Mouse (Mus musculus) urinary bladder, postnatal 4 days (tissue): ENCODE results near the gene Prrg2.
A peak's percentile ranks its signal among the peaks of the same experiment; 100 is the strongest.
"Not testable (repeated sequence)": the region's sequence is repeated elsewhere in the genome, so short reads cannot be mapped to it uniquely, and the experiment has no call there.

Experiments used
- DNase-seq, 2 experiments: peaks; one replicate each; pipeline ENCODE4 v3.0.0; 2021 to 2022; ENCODE audit warnings: low spot score in 2 of 2

The Prrg2 gene

GRCm38 (mm10) chr7:45035631-45036030 is 26.8 kb downstream of the Prrg2 start:
- no peak for DNase-seq

DNA sequence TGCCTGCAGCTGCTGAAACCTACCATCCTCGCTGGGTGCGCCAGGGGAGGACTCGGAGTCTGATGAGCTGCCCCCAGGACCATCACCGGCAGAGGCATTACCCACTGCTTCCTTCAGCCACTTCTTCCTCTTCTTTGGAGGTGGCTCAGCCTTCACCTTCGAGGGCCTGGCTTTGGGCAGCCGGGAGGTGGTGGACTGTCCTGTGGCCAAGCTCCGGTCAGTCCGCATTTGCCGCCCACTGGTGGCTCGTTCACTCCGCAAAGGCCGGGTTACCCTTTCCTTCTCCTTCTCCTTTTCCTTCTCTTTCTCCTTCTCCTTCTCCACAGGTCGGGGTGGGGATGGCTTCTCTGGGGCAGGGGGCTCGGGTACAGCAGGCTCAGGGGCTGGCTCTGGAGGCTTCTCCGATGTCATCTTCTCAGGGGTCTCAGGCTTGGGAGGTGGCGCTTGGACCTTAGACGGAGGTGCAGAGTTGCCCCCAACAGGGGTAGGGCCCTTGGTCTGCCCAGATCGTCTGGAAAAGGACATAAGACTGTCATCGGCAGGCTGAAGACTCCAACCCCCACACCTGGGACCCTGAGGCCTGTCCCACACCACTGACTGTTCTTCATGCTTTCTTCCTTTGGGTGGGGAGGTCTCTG is 28.6 kb downstream of the Prrg2 start:
- DNase-seq = no peak

- no peak for DNase-seq
These were observed 31.6 kb downstream of the Prrg2 start for GRCm38 (mm10) chr7:45030857-45031256.

DNA sequence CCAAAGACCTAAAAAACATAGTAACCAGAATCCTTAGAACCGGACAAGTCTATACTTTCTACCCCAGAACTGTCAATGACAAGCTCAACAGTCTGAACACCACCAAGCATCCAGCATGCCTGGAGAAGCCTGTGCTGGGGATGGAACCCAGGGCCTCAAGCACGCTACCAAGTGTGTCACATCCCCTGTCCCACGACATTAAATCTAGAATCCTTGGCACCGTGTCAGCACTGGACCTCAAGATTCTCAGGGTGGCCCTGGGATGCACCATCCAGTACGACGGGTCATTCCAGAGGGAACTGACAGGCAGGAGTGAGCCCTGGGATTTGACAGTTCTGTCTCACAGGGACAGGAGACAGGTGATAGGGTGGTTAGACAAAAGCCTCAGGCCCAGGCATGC is 32.5 kb downstream of the Prrg2 start:
- DNase-seq = no peak

GRCm38 (mm10) chr7:45028351-45028750 is 34.1 kb downstream of the Prrg2 start:
- no peak for DNase-seq

GRCm38 (mm10) chr7:45027761-45028160 is 34.7 kb downstream of the Prrg2 start:
- no peak for DNase-seq

DNA sequence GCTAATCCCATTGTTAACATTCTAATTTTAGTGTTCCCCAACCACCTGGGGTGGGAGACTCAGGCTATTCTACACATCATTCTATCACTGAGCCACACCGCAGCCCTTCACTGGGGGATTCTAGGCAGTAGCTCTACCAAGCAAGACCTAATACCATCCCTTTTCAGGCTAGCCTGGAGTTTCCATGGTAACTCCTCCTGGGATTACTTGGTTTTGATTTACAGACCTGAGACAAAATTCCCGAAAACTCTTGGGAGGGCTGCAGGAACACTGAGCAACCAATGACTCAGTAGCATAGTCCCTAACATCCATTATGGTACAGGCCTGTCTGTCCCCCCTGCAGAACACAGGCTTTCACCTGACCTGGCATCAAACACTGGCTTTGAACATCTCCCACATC is 36.2 kb downstream of the Prrg2 start:
- no peak for DNase-seq

GRCm38 (mm10) chr7:45025601-45026220 is 36.8 kb downstream of the Prrg2 start:
- DNase-seq = no peak

- DNase-seq = no peak
These were observed 37.9 kb downstream of the Prrg2 start for GRCm38 (mm10) chr7:45024281-45025248.

DNA sequence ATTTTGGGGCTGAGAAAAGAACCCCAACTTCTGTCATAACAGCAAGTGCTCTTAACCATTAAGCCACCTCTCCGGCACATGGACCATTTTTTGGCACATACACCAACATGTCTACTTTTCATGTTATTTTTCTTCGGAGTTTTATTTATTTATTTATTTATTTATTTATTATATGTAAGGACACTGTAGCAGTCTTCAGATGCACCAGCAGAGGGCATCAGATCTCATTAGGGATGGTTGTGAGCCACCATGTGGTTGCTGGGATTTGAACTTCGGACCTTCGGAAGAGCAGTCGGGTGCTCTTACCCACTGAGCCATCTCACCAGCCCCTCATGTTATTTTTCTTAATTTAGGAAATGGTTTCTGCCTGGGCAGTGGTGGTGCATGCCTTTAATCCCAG is 38.8 kb downstream of the Prrg2 start:
- DNase-seq = not testable (repeated sequence)

GRCm38 (mm10) chr7:45020225-45020624 is 42.3 kb downstream of the Prrg2 start:
- DNase-seq = no peak

DNA sequence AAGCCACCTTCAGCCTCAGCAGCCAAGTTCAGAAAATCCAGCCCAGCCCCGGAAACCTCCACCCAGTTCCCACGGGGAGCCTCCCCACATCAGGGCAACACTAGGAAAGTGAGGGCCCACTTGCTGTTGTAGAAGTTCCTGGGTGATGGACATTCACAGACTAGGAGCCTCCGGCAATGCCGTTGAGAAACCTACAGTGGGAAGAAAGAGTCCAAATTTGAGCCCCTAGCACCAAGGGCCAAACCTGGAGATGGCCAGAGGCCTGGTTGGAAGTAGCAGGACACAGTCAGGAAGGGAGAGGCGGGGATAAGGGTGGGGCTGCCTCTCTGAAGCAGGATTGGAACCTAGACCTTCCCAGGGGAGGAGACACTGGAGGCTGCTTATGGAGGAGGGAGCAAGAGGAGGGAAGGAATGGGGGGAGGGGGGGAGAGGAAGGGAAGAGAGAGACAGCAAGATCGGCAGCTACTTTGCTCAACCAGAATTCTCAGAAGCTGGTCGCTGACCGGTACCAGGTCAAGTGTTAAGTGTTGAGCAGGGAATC is 43.4 kb downstream of the Prrg2 start:
- DNase-seq = peak in 1 of 2 experiments; percentile 61

DNA sequence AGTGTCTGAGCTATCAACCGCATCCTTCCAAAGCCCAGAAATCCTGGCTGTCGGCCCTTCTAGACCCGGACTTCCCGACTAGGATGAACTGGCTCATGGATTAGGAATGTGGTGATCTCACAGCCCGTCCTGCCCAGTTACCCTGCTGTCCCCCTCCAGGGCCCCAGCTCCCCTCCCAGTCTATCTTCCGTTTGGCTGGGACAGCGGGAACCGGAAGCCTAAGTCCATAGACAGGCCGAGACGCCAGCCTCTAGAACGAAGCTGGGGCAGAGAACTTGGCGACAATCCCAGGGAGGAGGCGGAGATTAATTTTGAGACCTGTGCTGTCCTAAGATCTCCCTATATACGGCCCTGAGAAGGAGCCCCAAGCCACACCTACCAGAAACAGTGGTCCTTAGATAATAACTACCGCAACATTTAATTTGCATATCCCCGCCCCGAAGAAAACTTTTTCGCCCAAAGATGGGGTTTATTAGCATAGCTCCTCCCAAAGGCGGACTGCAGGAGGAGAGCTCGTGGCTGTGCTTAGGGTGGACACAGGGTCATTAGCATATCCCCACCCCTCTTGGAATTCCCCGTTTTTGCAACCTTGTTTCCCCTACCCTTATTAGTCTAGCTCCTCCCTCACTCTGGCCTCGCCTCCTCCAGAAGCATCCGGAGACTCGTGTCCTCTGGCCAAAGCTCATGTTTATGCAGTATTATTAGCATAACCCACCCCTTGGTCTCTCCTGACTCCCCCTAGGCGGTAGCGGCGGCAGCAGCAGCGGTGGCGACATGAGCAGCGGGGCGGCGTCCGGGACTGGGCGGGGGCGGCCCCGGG is 45.0 kb downstream of the Prrg2 start, which contains the start of gene Rras:
Gene Rras (plus strand): TSS at position 720 of the 820 bp plus-strand sequence.
- DNase-seq = peak; percentile 92 to 94

DNA sequence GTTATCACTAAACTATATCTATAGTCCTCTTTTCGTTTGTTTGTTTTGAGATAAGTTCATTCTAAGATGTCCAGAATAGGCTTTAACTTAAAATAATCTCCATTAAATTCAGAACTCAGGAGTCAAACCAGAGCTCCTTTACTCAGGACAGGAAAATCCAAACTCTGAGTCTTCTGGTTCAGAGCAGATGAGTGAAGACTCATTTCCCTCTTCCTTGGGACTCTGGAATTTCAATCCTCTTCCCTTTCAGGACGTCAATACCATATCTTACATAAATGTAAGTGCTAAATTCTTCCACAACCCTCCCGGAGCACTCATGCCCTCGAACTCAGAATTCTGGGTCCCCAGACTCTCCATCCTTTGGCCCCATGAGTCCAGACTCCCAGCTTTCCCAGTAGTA is 45.7 kb downstream of the Prrg2 start:
- no peak for DNase-seq

DNA sequence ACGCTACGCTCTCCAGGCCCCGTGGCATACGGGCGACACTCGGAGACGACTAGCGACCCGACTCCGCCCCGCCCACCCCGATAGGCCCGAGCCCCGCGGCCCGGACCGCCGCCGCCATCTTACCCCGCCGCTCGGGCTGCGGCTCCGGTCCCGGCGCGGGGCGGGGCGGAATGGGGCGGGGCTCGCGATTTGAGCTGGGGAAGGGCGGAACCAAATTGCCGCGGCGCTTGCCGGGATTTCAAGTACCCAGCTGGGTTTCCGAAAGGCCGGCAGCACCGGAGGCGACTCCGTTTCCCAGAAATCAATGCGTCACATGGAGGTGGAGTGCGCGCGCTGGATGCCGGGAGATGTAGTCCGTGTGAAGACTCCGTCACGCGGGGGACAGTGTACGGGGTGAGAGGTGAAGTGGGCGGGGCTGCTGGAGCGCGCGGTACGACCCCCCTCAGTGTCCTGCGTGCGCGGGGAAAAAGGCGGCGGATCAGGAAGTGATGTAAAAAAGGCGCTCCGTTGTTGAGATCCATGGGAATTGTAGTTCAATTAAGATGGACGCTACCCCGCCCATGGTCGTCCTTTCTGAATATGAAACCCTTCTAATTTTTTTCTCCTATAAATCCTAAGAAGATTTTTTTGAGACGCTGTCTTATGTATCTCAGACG is 46.4 kb downstream of the Prrg2 start, which contains the start of gene Scaf1:
Gene Scaf1 (minus strand): TSS at position 407 of the 656 bp plus-strand sequence.
- DNase-seq = peak; percentile 99 to 100

- no peak for DNase-seq
These were observed 47.0 kb downstream of the Prrg2 start for GRCm38 (mm10) chr7:45015344-45015956.

DNA sequence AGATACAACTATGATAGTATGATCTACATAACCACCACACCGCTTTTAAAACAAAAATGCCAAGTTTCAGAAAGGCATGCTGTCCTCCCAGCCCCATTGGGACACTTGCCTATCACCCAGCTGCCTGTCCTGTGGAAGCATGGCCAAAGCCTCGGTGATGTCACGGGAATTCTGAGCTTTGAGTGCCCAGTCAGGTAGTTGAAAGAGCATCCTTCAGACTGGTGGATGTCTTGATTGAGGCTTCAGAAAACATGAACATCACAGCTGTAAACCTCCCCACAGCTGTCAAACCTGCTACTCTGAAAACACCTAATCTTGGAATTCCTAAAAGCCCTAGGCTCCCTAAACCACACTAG is 48.4 kb downstream of the Prrg2 start:
- DNase-seq = no peak

- no peak for DNase-seq
These were observed 48.9 kb downstream of the Prrg2 start for GRCm38 (mm10) chr7:45013366-45014095.

DNA sequence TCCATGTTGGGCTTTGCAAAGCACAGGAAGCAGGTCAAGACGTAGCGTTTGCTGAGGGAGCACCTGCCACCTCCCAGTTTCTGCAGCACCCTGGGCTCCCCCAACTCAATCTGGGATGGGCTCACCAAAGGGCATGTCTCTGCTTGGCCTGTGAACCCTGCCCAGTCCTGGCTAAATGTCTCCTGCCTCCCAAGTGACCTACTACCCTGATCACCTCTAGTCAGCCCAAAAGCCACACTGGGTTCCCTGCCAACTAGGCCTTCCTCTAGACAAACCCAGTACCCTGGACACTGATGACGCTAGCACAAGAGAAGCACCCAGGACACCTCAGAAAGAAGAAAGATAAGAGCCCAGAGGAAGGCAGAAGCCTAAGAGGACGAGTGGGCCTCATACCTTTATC is 49.7 kb downstream of the Prrg2 start:
- no peak for DNase-seq

DNA sequence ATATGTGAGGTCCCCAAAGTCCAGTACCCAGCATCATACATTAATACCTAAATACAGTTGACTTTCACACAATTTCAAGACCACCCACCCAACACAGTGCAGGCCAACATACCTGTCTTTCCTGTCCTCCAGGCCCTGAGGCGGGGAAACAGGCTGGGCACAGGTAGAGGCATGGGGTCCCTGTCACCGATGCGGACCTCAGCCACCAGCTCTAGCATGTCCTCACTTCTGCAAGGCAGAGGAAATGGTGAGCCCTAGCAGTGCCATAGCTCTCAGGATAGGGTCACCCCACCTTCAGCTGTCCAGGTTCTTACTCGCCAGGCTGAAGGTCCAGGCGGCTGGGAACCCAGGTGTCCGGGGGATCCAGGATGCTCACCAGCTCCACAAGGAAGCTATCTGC is 50.5 kb downstream of the Prrg2 start:
- DNase-seq = no peak
